28 mouse cellular contexts compared by ENCODE assay signal in the genomic region with DNA sequence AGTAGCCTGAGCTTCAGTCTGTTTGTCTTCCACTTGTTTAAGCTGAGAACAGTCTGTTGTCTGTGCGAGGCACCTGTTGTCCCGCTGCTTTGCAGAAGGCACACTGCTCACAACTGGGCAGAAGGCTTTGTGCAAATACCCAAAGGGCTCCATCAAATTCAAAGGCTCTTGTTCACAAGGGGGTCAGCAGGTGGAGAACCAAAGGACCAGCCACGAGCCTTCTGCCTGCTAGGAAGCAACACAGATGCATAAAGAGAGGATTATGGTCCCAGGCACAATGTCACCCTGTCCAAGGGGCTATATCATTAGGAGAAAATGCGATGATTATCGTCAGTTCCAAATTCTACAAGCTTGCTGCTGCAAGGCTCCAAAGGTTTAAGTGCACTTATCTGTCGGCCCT.
DNase-seq lines count a peak whose midpoint lies in the region; ATAC-seq lines count a peak whose summit lies in the region.
"Had no signal": no experiment of that assay in that cellular context is flagged by ENCODE, and none has a peak within 500 bp of the region (broad histone marks: within the 10 kb centered on the region; RNA-seq: fewer than 3 reads in every experiment).

No protein-coding gene starts in this region.

- no peak overlapping the region for H3K9ac ChIP-seq in forebrain, embryonic 11.5 days (ENCODE audit: low read length)
- no peak overlapping the region for H3K9ac ChIP-seq in midbrain, embryonic 14.5 days (replicated peaks; ENCODE audit: low read length)
- H3K9ac ChIP-seq: heart, embryonic 12.5 days; liver, embryonic 14.5 days; neural tube, embryonic 13.5 days; stomach, embryonic 15.5 days had no signal

- no peaks in the 10 kb centered on the region for H3K9me3 ChIP-seq in forebrain, embryonic 11.5 days (ENCODE audit: control insufficient read depth, low read length)
- no peaks in the 10 kb centered on the region for H3K9me3 ChIP-seq in forebrain, embryonic 10.5 days
- 0 out of 2 replicates have a peak, but pooled peaks cover 3% of the 10 kb centered on the region for H3K9me3 ChIP-seq in midbrain, embryonic 14.5 days (ENCODE audit: control insufficient read depth, low read length)
- H3K9me3 ChIP-seq: stomach, embryonic 15.5 days had no signal

- no peak overlapping the region for H3K27ac ChIP-seq in forebrain, embryonic 11.5 days (ENCODE audit: low read depth, low read length)
- H3K27ac ChIP-seq in forebrain, embryonic 10.5 days, result no peak overlapping the region
- H3K27ac ChIP-seq in midbrain, embryonic 14.5 days (replicated peaks; ENCODE audit: low read depth, low read length), result no peak overlapping the region
- H3K27ac ChIP-seq: heart, adult 2 months; liver, embryonic 14.5 days; neural tube, embryonic 13.5 days; stomach, embryonic 15.5 days had no signal

- DNase-seq in forebrain, embryonic 11.5 days (ENCODE audit: low spot score), result no peak
- DNase-seq in forebrain, embryonic 10.5 days (ENCODE audit: extremely low spot score, low spot score), result no peak
- peak; percentile 41 for DNase-seq in retina, postnatal 1 day
- DNase-seq in retina, embryonic 14.5 days (ENCODE audit: low spot score), result no peak
- peak; percentile 49 for DNase-seq in midbrain, embryonic 14.5 days
- DNase-seq in left cerebral cortex, adult 9 months (ENCODE audit: low spot score in 2 of 2), result no peak
- DNase-seq in heart, postnatal 10 days, result no peak
- DNase-seq: adrenal gland, adult 8-10 months; cerebellum, adult 11 months; cerebellum, adult 9-10 months; cerebellum, postnatal 36 days; heart, adult 2 months; kidney, adult 9 months; kidney, postnatal 14 days; layer of hippocampus, adult 9-11 months; liver; lung, adult 2 months; lung, postnatal 14 days; right cerebral cortex, postnatal 14 days; thymus, postnatal 14 days had no signal

- peaks cover 10% of the 10 kb centered on the region for H3K4me1 ChIP-seq in forebrain, embryonic 11.5 days (replicated peaks; ENCODE audit: control insufficient read depth, insufficient read depth, low read length)
- peaks cover 26% of the 10 kb centered on the region for H3K4me1 ChIP-seq in forebrain, embryonic 10.5 days
- H3K4me1 ChIP-seq in midbrain, embryonic 14.5 days (ENCODE audit: control insufficient read depth, insufficient read depth, low read length), result peaks cover 23% of the 10 kb centered on the region

- no peaks in the 10 kb centered on the region for H3K36me3 ChIP-seq in forebrain, embryonic 11.5 days (ENCODE audit: control insufficient read depth, insufficient read depth, low read length)
- H3K36me3 ChIP-seq in forebrain, embryonic 10.5 days (replicated peaks), result no peaks in the 10 kb centered on the region
- no peaks in the 10 kb centered on the region for H3K36me3 ChIP-seq in midbrain, embryonic 14.5 days (ENCODE audit: control insufficient read depth, insufficient read depth, low read length)
- H3K36me3 ChIP-seq: heart, embryonic 12.5 days; neural tube, embryonic 13.5 days; stomach, embryonic 15.5 days had no signal

- ATAC-seq in forebrain, embryonic 11.5 days (replicated peaks; ENCODE audit: low FRiP score), result peak; percentile 78
- ATAC-seq in midbrain, embryonic 14.5 days (ENCODE audit: low FRiP score, low TSS enrichment), result peak; percentile 57; the same call in 1 of the 2 replicates
- ATAC-seq: activated CD4-positive, CD25-positive, alpha-beta regulatory T cell, adult 4 months; intestine, embryonic 16.5 days had no signal

- WGBS in forebrain, embryonic 11.5 days, result 39% methylated on average over 6 of the region's 6 CpGs
- WGBS in forebrain, embryonic 10.5 days, result 61% methylated on average over 6 of the region's 6 CpGs
- WGBS in midbrain, embryonic 14.5 days, result 16% methylated on average over 6 of the region's 6 CpGs

- no peak overlapping the region for H3K4me2 ChIP-seq in forebrain, embryonic 11.5 days (ENCODE audit: low read depth, low read length, severe bottlenecking)
- H3K4me2 ChIP-seq in midbrain, embryonic 14.5 days (ENCODE audit: low read length), result no peak overlapping the region
- H3K4me2 ChIP-seq: heart, embryonic 12.5 days; neural tube, embryonic 13.5 days; stomach, embryonic 15.5 days had no signal

- intact Hi-C loops in heart, postnatal 10 days (cut with DNase I), result no loop called here

- H3K4me3 ChIP-seq in forebrain, embryonic 11.5 days (ENCODE audit: low read depth, low read length), result no peak overlapping the region
- no peak overlapping the region for H3K4me3 ChIP-seq in forebrain, embryonic 10.5 days
- no peak overlapping the region for H3K4me3 ChIP-seq in midbrain, embryonic 14.5 days (replicated peaks; ENCODE audit: low read depth, low read length)
- H3K4me3 ChIP-seq: heart, adult 2 months; heart, embryonic 12.5 days; myocyte; neural tube, embryonic 13.5 days; stomach, embryonic 15.5 days had no signal

- peaks cover 2% of the 10 kb centered on the region for H3K27me3 ChIP-seq in forebrain, embryonic 11.5 days (ENCODE audit: control insufficient read depth, insufficient read depth, low read length)
- H3K27me3 ChIP-seq in forebrain, embryonic 10.5 days (ENCODE audit: poor library complexity, severe bottlenecking), result peaks cover 10% of the 10 kb centered on the region
- no peaks in the 10 kb centered on the region for H3K27me3 ChIP-seq in midbrain, embryonic 14.5 days (ENCODE audit: control insufficient read depth, insufficient read depth, low read length)
- H3K27me3 ChIP-seq: CH12.LX; heart, embryonic 12.5 days; neural tube, embryonic 13.5 days; stomach, embryonic 15.5 days had no signal

Comparison
In these comparisons a context has a peak if more than half of its experiments do, and no peak if none do; other contexts are left out.
1. DNase-seq: peak in retina, postnatal 1 day (single experiment) and midbrain, embryonic 14.5 days (single experiment); none in forebrain, embryonic 11.5 days (single experiment), forebrain, embryonic 10.5 days (single experiment), retina, embryonic 14.5 days (single experiment), left cerebral cortex, adult 9 months (0 of 2) and heart, postnatal 10 days (0 of 2).